ENCODE assay signal across 12 mouse cellular contexts in the genomic region with DNA sequence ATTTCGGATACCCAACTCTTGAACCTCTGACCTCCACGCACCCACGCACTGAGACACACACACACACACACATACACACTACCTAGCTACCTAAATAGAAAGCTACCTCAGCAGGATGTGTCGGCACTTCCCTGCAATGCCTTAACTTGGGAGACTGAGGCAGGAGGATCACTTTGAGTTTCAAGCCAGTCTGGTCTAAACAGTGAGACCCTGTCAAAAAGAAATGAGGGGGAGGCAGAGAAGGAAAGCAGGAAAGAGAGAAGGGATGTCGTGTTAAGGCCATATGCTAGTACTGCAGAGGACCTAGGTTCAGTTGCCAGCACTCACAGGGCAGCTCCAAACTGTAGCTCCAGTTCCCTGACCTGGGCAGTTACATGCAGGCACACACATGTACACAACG. TPM values are rescaled to one million over a fixed set of nuclear protein-coding genes. Genes with fewer than 3 reads are reported as not detected.
DNase-seq lines count a peak whose midpoint lies in the region; ATAC-seq and TF ChIP-seq lines count a peak whose summit lies in the region.
"Had no signal": no experiment of that assay in that cellular context is flagged by ENCODE, and none has a peak within 500 bp of the region (broad histone marks: within the 10 kb centered on the region; RNA-seq: fewer than 3 reads in every experiment).

No protein-coding gene starts in this region.

- peaks cover 41% of the 10 kb centered on the region for H3K79me2 ChIP-seq in CH12.LX (replicated peaks; ENCODE audit: control insufficient read depth, extremely low read depth, insufficient read depth, poor library complexity, severe bottlenecking)

- no peak for TF ChIP-seq CTCF in liver, postnatal 0 days (IDR thresholded peaks at IDR 0.05; ENCODE audit: low read depth)
- TF ChIP-seq CTCF in CH12.LX (conservative IDR thresholded peaks at IDR 0.05 in 1 of 2, IDR thresholded peaks at IDR 0.05 in 1 of 2; ENCODE audit: low read depth in 2 of 2, low read length in 2 of 2), result no peak

- in situ Hi-C loops in CH12.LX (cut with MboI; ENCODE audit: low pct_ligation_motif_present, low pct_unique_long_range_greater_than_20kb, low sequenced_read_pairs), result no loop called here

- no peaks in the 10 kb centered on the region for H3K9me3 ChIP-seq in forebrain, embryonic 14.5 days (replicated peaks; ENCODE audit: control insufficient read depth, low read length)
- H3K9me3 ChIP-seq in forebrain, embryonic 11.5 days (ENCODE audit: control insufficient read depth, low read length), result no peaks in the 10 kb centered on the region
- no peaks in the 10 kb centered on the region for H3K9me3 ChIP-seq in liver, embryonic 11.5 days (ENCODE audit: control insufficient read depth, low read length)
- no peaks in the 10 kb centered on the region for H3K9me3 ChIP-seq in liver, postnatal 0 days (ENCODE audit: low read length)
- no peaks in the 10 kb centered on the region for H3K9me3 ChIP-seq in CH12.LX (replicated peaks; ENCODE audit: low read length)
- no peaks in the 10 kb centered on the region for H3K9me3 ChIP-seq in limb, embryonic 14.5 days (ENCODE audit: control insufficient read depth, low read length)
- H3K9me3 ChIP-seq: forebrain, embryonic 15.5 days; lung, embryonic 15.5 days; midbrain, embryonic 15.5 days; neural tube, embryonic 13.5 days had no signal

- H3K36me3 ChIP-seq in forebrain, embryonic 14.5 days (ENCODE audit: control insufficient read depth, insufficient read depth, low read length), result no peaks in the 10 kb centered on the region
- H3K36me3 ChIP-seq in forebrain, embryonic 11.5 days (ENCODE audit: control insufficient read depth, insufficient read depth, low read length), result no peaks in the 10 kb centered on the region
- 0 out of 2 replicates have a peak, but pooled peaks cover 2% of the 10 kb centered on the region for H3K36me3 ChIP-seq in liver, embryonic 11.5 days (ENCODE audit: control insufficient read depth, insufficient read depth, low read length)
- H3K36me3 ChIP-seq in liver, postnatal 0 days (replicated peaks; ENCODE audit: insufficient read depth, low read length), result no peaks in the 10 kb centered on the region
- H3K36me3 ChIP-seq in CH12.LX (replicated peaks in 1 of 2; ENCODE audit: control insufficient read depth in 1 of 2, insufficient read depth in 1 of 2, low read length in 1 of 2), result peaks cover 0 to 12% of the 10 kb centered on the region in 2 experiments
- no peaks in the 10 kb centered on the region; the same call in 1 of the 2 replicates for H3K36me3 ChIP-seq in limb, embryonic 14.5 days (ENCODE audit: control insufficient read depth, insufficient read depth, low read length)
- H3K36me3 ChIP-seq: lung, embryonic 15.5 days; midbrain, embryonic 15.5 days; neural tube, embryonic 13.5 days had no signal

- H3K27ac ChIP-seq in forebrain, embryonic 14.5 days (ENCODE audit: low read depth, low read length), result no peak overlapping the region
- no peak overlapping the region for H3K27ac ChIP-seq in forebrain, embryonic 11.5 days (ENCODE audit: low read depth, low read length)
- H3K27ac ChIP-seq in liver, embryonic 11.5 days (ENCODE audit: low read depth, low read length), result no peak overlapping the region
- H3K27ac ChIP-seq in liver, postnatal 0 days (ENCODE audit: low read depth), result no peak overlapping the region
- no peak overlapping the region for H3K27ac ChIP-seq in CH12.LX (ENCODE audit: insufficient read depth, low read depth)
- H3K27ac ChIP-seq in limb, embryonic 14.5 days (replicated peaks; ENCODE audit: low read depth, low read length), result no peak overlapping the region
- H3K27ac ChIP-seq: forebrain, embryonic 15.5 days; midbrain, embryonic 15.5 days; neural tube, embryonic 13.5 days had no signal

- dilution Hi-C loops in CH12.LX (cut with MboI; ENCODE audit: extremely low pct_ligation_motif_present, extremely low pct_unique_long_range_greater_than_20kb, low sequenced_read_pairs), result no loop called here

- peak overlapping the region; percentile 43; the same call in 1 of the 2 replicates for H3K4me2 ChIP-seq in forebrain, embryonic 14.5 days (ENCODE audit: low read length)
- H3K4me2 ChIP-seq in forebrain, embryonic 11.5 days (ENCODE audit: low read depth, low read length, severe bottlenecking), result no peak overlapping the region
- peak overlapping the region; percentile 34; the same call in 1 of the 2 replicates for H3K4me2 ChIP-seq in liver, embryonic 11.5 days
- H3K4me2 ChIP-seq in liver, postnatal 0 days (ENCODE audit: low read depth, low read length), result no peak overlapping the region
- no peak overlapping the region; the same call in 1 of the 2 replicates for H3K4me2 ChIP-seq in CH12.LX (ENCODE audit: insufficient read depth, low read depth, poor library complexity, severe bottlenecking)
- H3K4me2 ChIP-seq in limb, embryonic 14.5 days (replicated peaks; ENCODE audit: low read depth, low read length, severe bottlenecking), result 0 out of 2 replicates have a peak overlapping the region, but pooled peaks have one; percentile 0

- whole genome bisulfite sequencing in forebrain, embryonic 14.5 days, result 74% methylated on average over 6 of the region's 6 CpGs
- WGBS in forebrain, embryonic 11.5 days, result 75% methylated on average over 6 of the region's 6 CpGs
- 78% methylated on average over 6 of the region's 6 CpGs for WGBS in liver, embryonic 11.5 days
- 62% methylated on average over 6 of the region's 6 CpGs for WGBS in liver, postnatal 0 days (ENCODE audit: insufficient replicate concordance)
- 74% methylated on average over 6 of the region's 6 CpGs for WGBS in limb, embryonic 14.5 days

- peaks cover 15% of the 10 kb centered on the region for H3K4me1 ChIP-seq in forebrain, embryonic 14.5 days (ENCODE audit: control insufficient read depth, insufficient read depth, low read length)
- H3K4me1 ChIP-seq in forebrain, embryonic 11.5 days (replicated peaks; ENCODE audit: control insufficient read depth, insufficient read depth, low read length), result peaks cover 17% of the 10 kb centered on the region
- peaks cover 39% of the 10 kb centered on the region for H3K4me1 ChIP-seq in liver, embryonic 11.5 days (replicated peaks; ENCODE audit: control insufficient read depth, insufficient read depth, low read length)
- peaks cover 33% of the 10 kb centered on the region for H3K4me1 ChIP-seq in liver, postnatal 0 days (ENCODE audit: insufficient read depth)
- H3K4me1 ChIP-seq in CH12.LX (ENCODE audit: control insufficient read depth in 1 of 2, insufficient read depth in 2 of 2), result peaks cover 20 to 63% of the 10 kb centered on the region in 2 experiments
- H3K4me1 ChIP-seq in limb, embryonic 14.5 days (ENCODE audit: control insufficient read depth, insufficient read depth, low read length), result peaks cover 31% of the 10 kb centered on the region

- no peak overlapping the region for H3K4me3 ChIP-seq in forebrain, embryonic 14.5 days (ENCODE audit: low read depth, low read length)
- no peak overlapping the region for H3K4me3 ChIP-seq in forebrain, embryonic 11.5 days (ENCODE audit: low read depth, low read length)
- no peak overlapping the region for H3K4me3 ChIP-seq in liver, embryonic 11.5 days (ENCODE audit: low read depth, low read length)
- H3K4me3 ChIP-seq in liver, postnatal 0 days (ENCODE audit: low read depth, low read length), result no peak overlapping the region
- H3K4me3 ChIP-seq in CH12.LX (replicated peaks in 1 of 3; ENCODE audit: low read depth in 2 of 3, low read length in 2 of 3, poor library complexity in 1 of 3), result no peak overlapping the region
- H3K4me3 ChIP-seq in limb, embryonic 14.5 days (replicated peaks; ENCODE audit: low read length), result no peak overlapping the region

- TF ChIP-seq POLR2A in CH12.LX (IDR thresholded peaks at IDR 0.05; ENCODE audit: low read depth, low read length), result no peak
- no peak for TF ChIP-seq POLR2A in limb, embryonic 14.5 days (IDR thresholded peaks at IDR 0.05; ENCODE audit: borderline replicate concordance, extremely low read depth, insufficient read depth, insufficient read length)

- H3K27me3 ChIP-seq in forebrain, embryonic 14.5 days (replicated peaks; ENCODE audit: control insufficient read depth, insufficient read depth, low read length), result no peaks in the 10 kb centered on the region
- no peaks in the 10 kb centered on the region for H3K27me3 ChIP-seq in forebrain, embryonic 11.5 days (ENCODE audit: control insufficient read depth, insufficient read depth, low read length)
- H3K27me3 ChIP-seq in liver, embryonic 11.5 days (replicated peaks; ENCODE audit: control insufficient read depth, insufficient read depth, low read length), result no peaks in the 10 kb centered on the region
- H3K27me3 ChIP-seq in liver, postnatal 0 days (ENCODE audit: insufficient read depth, low read length), result no peaks in the 10 kb centered on the region
- no peaks in the 10 kb centered on the region for H3K27me3 ChIP-seq in CH12.LX (replicated peaks)
- H3K27me3 ChIP-seq in limb, embryonic 14.5 days (ENCODE audit: control insufficient read depth, insufficient read depth, low read length), result no peaks in the 10 kb centered on the region
- H3K27me3 ChIP-seq: forebrain, embryonic 15.5 days; lung, embryonic 15.5 days; midbrain, embryonic 15.5 days; neural tube, embryonic 13.5 days had no signal

- DNase-seq in forebrain, embryonic 14.5 days (ENCODE audit: low spot score), result no peak
- DNase-seq in forebrain, embryonic 11.5 days (ENCODE audit: low spot score), result no peak
- DNase-seq in liver, embryonic 11.5 days (ENCODE audit: low spot score), result no peak
- no peak for DNase-seq in liver, postnatal 0 days
- no peak for DNase-seq in CH12.LX (ENCODE audit: extremely low read depth)
- no peak for DNase-seq in limb, embryonic 14.5 days (ENCODE audit: low spot score)
- DNase-seq in adrenal gland, adult 2 months, result no peak
- no peak for DNase-seq in urinary bladder, postnatal 36 days (ENCODE audit: low spot score in 2 of 2)

- no peak for TF ChIP-seq RAD21 in CH12.LX (IDR thresholded peaks at IDR 0.05; ENCODE audit: low read depth, low read length)

- no peak for TF ChIP-seq EP300 in liver, postnatal 0 days (IDR thresholded peaks at IDR 0.05; ENCODE audit: low read depth)
- no peak for TF ChIP-seq EP300 in CH12.LX (IDR thresholded peaks at IDR 0.05; ENCODE audit: low read length)

- ATAC-seq in forebrain, embryonic 14.5 days, result no peak
- no peak for ATAC-seq in forebrain, embryonic 11.5 days (replicated peaks; ENCODE audit: low FRiP score)
- ATAC-seq in liver, embryonic 11.5 days (replicated peaks; ENCODE audit: low FRiP score), result no peak
- no peak for ATAC-seq in liver, postnatal 0 days
- ATAC-seq in limb, embryonic 14.5 days (ENCODE audit: low FRiP score, low read depth), result no peak

- H3K9ac ChIP-seq in forebrain, embryonic 14.5 days (ENCODE audit: low read length), result no peak overlapping the region
- H3K9ac ChIP-seq in forebrain, embryonic 11.5 days (ENCODE audit: low read length), result no peak overlapping the region
- H3K9ac ChIP-seq in liver, embryonic 11.5 days (ENCODE audit: low read depth, low read length), result peak overlapping the region; percentile 20; the same call in 1 of the 2 replicates
- H3K9ac ChIP-seq in liver, postnatal 0 days (replicated peaks), result no peak overlapping the region
- no peak overlapping the region; the same call in 1 of the 2 replicates for H3K9ac ChIP-seq in CH12.LX (ENCODE audit: insufficient read depth, low read depth)
- H3K9ac ChIP-seq in limb, embryonic 14.5 days (ENCODE audit: low read depth, low read length, severe bottlenecking), result no peak overlapping the region
- H3K9ac ChIP-seq: forebrain, embryonic 15.5 days; lung, embryonic 15.5 days; midbrain, embryonic 15.5 days; neural tube, embryonic 13.5 days had no signal

RNA-seq across cellular contexts. Expression of a gene that starts 0.8 kb away (rescaled TPM):
- polyA plus RNA-seq in forebrain, embryonic 14.5 days (2014; fragmentation: Nextera tagmentation; extraction: Ambion mirVana), result 2,151 and 2,168 TPM in 2 replicates
- polyA plus RNA-seq in forebrain, embryonic 11.5 days (2014; fragmentation: Nextera tagmentation; extraction: Ambion mirVana), result 961 and 989 TPM in 2 replicates
- 435 and 437 TPM in 2 replicates for polyA plus RNA-seq in liver, embryonic 11.5 days (2014; fragmentation: Nextera tagmentation; extraction: Ambion mirVana)
- polyA plus RNA-seq in liver, postnatal 0 days (2015; fragmentation: Nextera tagmentation; extraction: Ambion mirVana), result 114 and 117 TPM in 2 replicates
- 294 and 358 TPM in 2 replicates for total RNA-seq in CH12.LX (2012; rRNA removed)
- total RNA-seq in CH12.LX (2014; rRNA removed), result 439 and 448 TPM in 2 replicates
- polyA plus RNA-seq in CH12.LX (2012; ENCODE audit: insufficient read length, low read depth), result 432 and 479 TPM in 2 replicates
- 411 and 458 TPM in 2 replicates for polyA plus RNA-seq in limb, embryonic 14.5 days (2012; rRNA removed)
- 541 and 547 TPM in 2 replicates for polyA plus RNA-seq in limb, embryonic 14.5 days (2014; fragmentation: Nextera tagmentation; extraction: Ambion mirVana)
- total RNA-seq in adrenal gland, adult 2 months (2021), result 100 to 1,000 TPM in 1 of 2 experiments, 10 to 100 TPM in 1; 71.8 to 109 TPM
- 100 and 102 TPM in 2 replicates for polyA plus RNA-seq in adrenal gland, adult 2 months (2012; rRNA removed)

RNA-seq across cellular contexts. Expression of a gene that starts 21.1 kb away (rescaled TPM):
- polyA plus RNA-seq in forebrain, embryonic 14.5 days (2014; fragmentation: Nextera tagmentation; extraction: Ambion mirVana), result 1,356 and 1,420 TPM in 2 replicates
- polyA plus RNA-seq in forebrain, embryonic 11.5 days (2014; fragmentation: Nextera tagmentation; extraction: Ambion mirVana), result 1,384 and 1,509 TPM in 2 replicates
- polyA plus RNA-seq in liver, embryonic 11.5 days (2014; fragmentation: Nextera tagmentation; extraction: Ambion mirVana), result 874 and 889 TPM in 2 replicates
- 281 and 283 TPM in 2 replicates for polyA plus RNA-seq in liver, postnatal 0 days (2015; fragmentation: Nextera tagmentation; extraction: Ambion mirVana)
- total RNA-seq in CH12.LX (2012; rRNA removed) (480 and 623 TPM in 2 replicates), CH12.LX (2014; rRNA removed) (1,752 and 1,801 TPM in 2 replicates)
- polyA plus RNA-seq in CH12.LX (2012; ENCODE audit: insufficient read length, low read depth), result 960 and 1,020 TPM in 2 replicates
- 543 and 563 TPM in 2 replicates for polyA plus RNA-seq in limb, embryonic 14.5 days (2012; rRNA removed)
- 942 and 968 TPM in 2 replicates for polyA plus RNA-seq in limb, embryonic 14.5 days (2014; fragmentation: Nextera tagmentation; extraction: Ambion mirVana)
- 100 to 1,000 TPM; 241 to 251 TPM for total RNA-seq in adrenal gland, adult 2 months (2021)
- 15.9 and 18.9 TPM in 2 replicates for polyA plus RNA-seq in adrenal gland, adult 2 months (2012; rRNA removed)

RNA-seq across cellular contexts. Expression of a gene that starts 23.4 kb away (rescaled TPM):
- 95.5 and 107 TPM in 2 replicates for polyA plus RNA-seq in forebrain, embryonic 14.5 days (2014; fragmentation: Nextera tagmentation; extraction: Ambion mirVana)
- polyA plus RNA-seq in forebrain, embryonic 11.5 days (2014; fragmentation: Nextera tagmentation; extraction: Ambion mirVana), result 72.6 and 78.5 TPM in 2 replicates
- polyA plus RNA-seq in liver, embryonic 11.5 days (2014; fragmentation: Nextera tagmentation; extraction: Ambion mirVana), result 96.8 and 105 TPM in 2 replicates
- polyA plus RNA-seq in liver, postnatal 0 days (2015; fragmentation: Nextera tagmentation; extraction: Ambion mirVana), result 46.5 and 48.3 TPM in 2 replicates
- total RNA-seq in CH12.LX (2012; rRNA removed) (151 and 154 TPM in 2 replicates), CH12.LX (2014; rRNA removed) (59.8 and 65.3 TPM in 2 replicates)
- polyA plus RNA-seq in CH12.LX (2012; ENCODE audit: insufficient read length, low read depth), result 175 and 190 TPM in 2 replicates
- 51.8 and 55.4 TPM in 2 replicates for polyA plus RNA-seq in limb, embryonic 14.5 days (2012; rRNA removed)
- polyA plus RNA-seq in limb, embryonic 14.5 days (2014; fragmentation: Nextera tagmentation; extraction: Ambion mirVana), result 70.6 and 76.6 TPM in 2 replicates
- 100 to 1,000 TPM; 124 to 154 TPM for total RNA-seq in adrenal gland, adult 2 months (2021)
- 68.4 and 73.4 TPM in 2 replicates for polyA plus RNA-seq in adrenal gland, adult 2 months (2012; rRNA removed)

RNA-seq across cellular contexts. Expression of a gene that starts 39.6 kb away (rescaled TPM):
- polyA plus RNA-seq in forebrain, embryonic 14.5 days (2014; fragmentation: Nextera tagmentation; extraction: Ambion mirVana), result 11.5 and 14.6 TPM in 2 replicates
- polyA plus RNA-seq in forebrain, embryonic 11.5 days (2014; fragmentation: Nextera tagmentation; extraction: Ambion mirVana), result 8.9 and 9.7 TPM in 2 replicates
- 5.7 and 6.0 TPM in 2 replicates for polyA plus RNA-seq in liver, embryonic 11.5 days (2014; fragmentation: Nextera tagmentation; extraction: Ambion mirVana)
- 2.9 and 3.9 TPM in 2 replicates for polyA plus RNA-seq in liver, postnatal 0 days (2015; fragmentation: Nextera tagmentation; extraction: Ambion mirVana)
- 8.7 and 8.9 TPM in 2 replicates for total RNA-seq in CH12.LX (2012; rRNA removed)
- 6.0 and 7.5 TPM in 2 replicates for total RNA-seq in CH12.LX (2014; rRNA removed)
- polyA plus RNA-seq in CH12.LX (2012; ENCODE audit: insufficient read length, low read depth), result 12.5 TPM in 2 replicates
- polyA plus RNA-seq in limb, embryonic 14.5 days (2012; rRNA removed), result 7.5 and 9.7 TPM in 2 replicates
- polyA plus RNA-seq in limb, embryonic 14.5 days (2014; fragmentation: Nextera tagmentation; extraction: Ambion mirVana), result 8.4 and 8.5 TPM in 2 replicates
- total RNA-seq in adrenal gland, adult 2 months (2021), result 10 to 100 TPM in 1 of 2 experiments, 1 to 10 TPM in 1; 6.3 to 11.5 TPM
- polyA plus RNA-seq in adrenal gland, adult 2 months (2012; rRNA removed), result 17.1 and 17.8 TPM in 2 replicates

RNA-seq across cellular contexts. Expression of a gene that starts 49.2 kb away (rescaled TPM):
- 117 and 122 TPM in 2 replicates for polyA plus RNA-seq in forebrain, embryonic 14.5 days (2014; fragmentation: Nextera tagmentation; extraction: Ambion mirVana)
- 236 and 245 TPM in 2 replicates for polyA plus RNA-seq in forebrain, embryonic 11.5 days (2014; fragmentation: Nextera tagmentation; extraction: Ambion mirVana)
- polyA plus RNA-seq in liver, embryonic 11.5 days (2014; fragmentation: Nextera tagmentation; extraction: Ambion mirVana), result 277 and 296 TPM in 2 replicates
- polyA plus RNA-seq in liver, postnatal 0 days (2015; fragmentation: Nextera tagmentation; extraction: Ambion mirVana), result 41.8 and 46.0 TPM in 2 replicates
- 290 and 340 TPM in 2 replicates for total RNA-seq in CH12.LX (2012; rRNA removed)
- 282 and 305 TPM in 2 replicates for total RNA-seq in CH12.LX (2014; rRNA removed)
- 326 and 368 TPM in 2 replicates for polyA plus RNA-seq in CH12.LX (2012; ENCODE audit: insufficient read length, low read depth)
- 184 and 187 TPM in 2 replicates for polyA plus RNA-seq in limb, embryonic 14.5 days (2012; rRNA removed)
- 144 and 148 TPM in 2 replicates for polyA plus RNA-seq in limb, embryonic 14.5 days (2014; fragmentation: Nextera tagmentation; extraction: Ambion mirVana)
- total RNA-seq in adrenal gland, adult 2 months (2021), result 10 to 100 TPM; 32.5 to 46.0 TPM
- polyA plus RNA-seq in adrenal gland, adult 2 months (2012; rRNA removed), result 24.7 and 28.9 TPM in 2 replicates

Comparison
In these comparisons a context has a peak if more than half of its experiments do, and no peak if none do; other contexts are left out.
1. H3K4me2 ChIP-seq: peak in forebrain, embryonic 14.5 days (single experiment), liver, embryonic 11.5 days (single experiment) and limb, embryonic 14.5 days (single experiment); none in forebrain, embryonic 11.5 days (single experiment), liver, postnatal 0 days (single experiment) and CH12.LX (single experiment).
2. RNA of a gene that starts 21.1 kb away (polyA plus RNA-seq): 1,384 to 1,509 TPM in forebrain, embryonic 11.5 days, 1,356 to 1,420 TPM in forebrain, embryonic 14.5 days, 960 to 1,020 TPM in CH12.LX, 543 to 968 TPM in limb, embryonic 14.5 days, 874 to 889 TPM in liver, embryonic 11.5 days and 281 to 283 TPM in liver, postnatal 0 days; 15.9 to 18.9 TPM in adrenal gland, adult 2 months; every median in the first group is over 10 times any median in the second.